Mouse (Mus musculus) liver, embryonic 11.5 days (tissue): ENCODE results near the gene Cyren. TPM values are rescaled to one million over a fixed set of nuclear protein-coding genes. Genes with fewer than 3 reads are reported as not detected.
A peak's percentile ranks its signal among the peaks of the same experiment; 100 is the strongest.

ENCODE experiments used
- ATAC-seq: fragments of 200-750 bp; cut with Nextera tagmentation; replicated peaks from 2 replicates; pipeline ENCODE4 v1.8.0; 2017; ENCODE audit warnings: moderate number of reproducible peaks, mild to moderate bottlenecking, moderate TSS enrichment, moderate library complexity; ENCODE audit not compliant: low FRiP score
- DNase-seq: peaks from one replicate; pipeline ENCODE4 v3.0.0-alpha.2; 2017; ENCODE audit warnings: low spot score
- H3K27ac ChIP-seq: fragments of 300-500 bp; sonication (generic); 2 replicates; pipeline ENCODE4 v1.5.1; 2014; ENCODE audit warnings: mild to moderate bottlenecking, low read depth, low read length, control low read depth
- H3K27me3 ChIP-seq: fragments of 300-500 bp; sonication (generic); replicated peaks from 2 replicates; pipeline ENCODE4 v1.6.1; 2014; ENCODE audit warnings: low read length, mixed read lengths; ENCODE audit not compliant: control insufficient read depth, insufficient read depth
- H3K36me3 ChIP-seq: fragments of 300-500 bp; sonication (generic); 2 replicates; pipeline ENCODE4 v1.6.1; 2014; ENCODE audit warnings: mild to moderate bottlenecking, low read length, moderate library complexity, mixed read lengths; ENCODE audit not compliant: control insufficient read depth, insufficient read depth
- H3K4me1 ChIP-seq: fragments of 300-500 bp; sonication (generic); replicated peaks from 2 replicates; pipeline ENCODE4 v1.6.1; 2014; ENCODE audit warnings: low read length, mixed read lengths; ENCODE audit not compliant: control insufficient read depth, insufficient read depth
- H3K4me2 ChIP-seq: fragments of 300-500 bp; sonication (generic); 2 replicates; pipeline ENCODE4 v1.6.1; 2014; ENCODE audit warnings: mild to moderate bottlenecking, control low read depth, moderate library complexity
- H3K4me3 ChIP-seq: fragments of 300-500 bp; sonication (generic); 2 replicates; pipeline ENCODE4 v1.5.1; 2014; ENCODE audit warnings: low read depth, low read length, control low read depth
- H3K9ac ChIP-seq: fragments of 300-500 bp; sonication (generic); 2 replicates; pipeline ENCODE4 v1.6.1; 2014; ENCODE audit warnings: low read depth, low read length, control low read depth
- H3K9me3 ChIP-seq: fragments of 300-500 bp; sonication (generic); 2 replicates; pipeline ENCODE4 v1.6.1; 2016; ENCODE audit warnings: low read length, inconsistent platforms, mixed read lengths; ENCODE audit not compliant: control insufficient read depth
- WGBS: fragments of 180-500 bp; shearing (Covaris S2); extraction: QIAGEN DNeasy Blood & Tissue Kit; methylation state at CpG from one replicate; pipeline ENCODE4 v1.1.7; 2014; 5-methylcytosine and 5-hydroxymethylcytosine counted together
- polyA plus RNA-seq: library from polyadenylated mRNA; unstranded; fragments of >200 nt; fragmentation: Nextera tagmentation; extraction: Ambion mirVana; gene quantifications from 2 replicates; pipeline ENCODE4 v1.2.1, GENCODE M21; 2014

The Cyren gene
- polyA plus RNA-seq, 1 experiment from 2014 or later = 20.1 TPM

- Histone ChIP-seq H3K36me3 (peaks cover 5% of the 10 kb centered on the region; the same call in 1 of the 2 replicates), H3K27me3 (no peaks in the 10 kb centered on the region), H3K4me2 (no peak overlapping the region), H3K9ac (no peak overlapping the region), H3K27ac (no peak overlapping the region), H3K4me1 (peaks cover 18% of the 10 kb centered on the region), H3K9me3 (no peaks in the 10 kb centered on the region), H3K4me3 (no peak overlapping the region)
- ATAC-seq (no peak), DNase-seq (no peak)
- WGBS = 81% methylated on average over 13 of the region's 13 CpGs
Observed at GRCm38 (mm10) chr6:34913341-34914040, 35.6 kb upstream of the Cyren start.

- Histone ChIP-seq H3K9ac (peak within 1 kb of the TSS; percentile 79), H3K36me3 (peaks cover 7% of the 10 kb centered on the region), H3K27ac (peak within 1 kb of the TSS; percentile 71), H3K4me1 (peaks cover 32% of the 10 kb centered on the region), H3K27me3 (no peaks in the 10 kb centered on the region), H3K4me2 (peak within 1 kb of the TSS; percentile 92), H3K9me3 (no peaks in the 10 kb centered on the region), H3K4me3 (peak within 1 kb of the TSS; percentile 83)
- under 1% methylated on average over 64 of the region's 64 CpGs for WGBS
- DNase-seq (peak; percentile 97), ATAC-seq (peak; percentile 83)
Observed at GRCm38 (mm10) chr6:34910371-34911219, 32.7 kb upstream of the Cyren start, which contains the start of gene Wdr91. Gene Wdr91 (minus strand): TSS chr6:34910876.

GRCm38 (mm10) chr6:34909631-34910345 lies 31.9 kb upstream of the Cyren start:
- H3K27ac ChIP-seq = peak overlapping the region; percentile 71
- H3K9ac ChIP-seq = peak overlapping the region; percentile 79
- H3K27me3 ChIP-seq = no peaks in the 10 kb centered on the region
- ATAC-seq (no peak), DNase-seq (no peak)
- H3K9me3 ChIP-seq = no peaks in the 10 kb centered on the region
- peak overlapping the region; percentile 92 for H3K4me2 ChIP-seq
- peak overlapping the region; percentile 83 for H3K4me3 ChIP-seq
- H3K36me3 ChIP-seq = peaks cover 12% of the 10 kb centered on the region
- WGBS = 43% methylated on average over 8 of the region's 8 CpGs
- H3K4me1 ChIP-seq = peaks cover 32% of the 10 kb centered on the region

DNA sequence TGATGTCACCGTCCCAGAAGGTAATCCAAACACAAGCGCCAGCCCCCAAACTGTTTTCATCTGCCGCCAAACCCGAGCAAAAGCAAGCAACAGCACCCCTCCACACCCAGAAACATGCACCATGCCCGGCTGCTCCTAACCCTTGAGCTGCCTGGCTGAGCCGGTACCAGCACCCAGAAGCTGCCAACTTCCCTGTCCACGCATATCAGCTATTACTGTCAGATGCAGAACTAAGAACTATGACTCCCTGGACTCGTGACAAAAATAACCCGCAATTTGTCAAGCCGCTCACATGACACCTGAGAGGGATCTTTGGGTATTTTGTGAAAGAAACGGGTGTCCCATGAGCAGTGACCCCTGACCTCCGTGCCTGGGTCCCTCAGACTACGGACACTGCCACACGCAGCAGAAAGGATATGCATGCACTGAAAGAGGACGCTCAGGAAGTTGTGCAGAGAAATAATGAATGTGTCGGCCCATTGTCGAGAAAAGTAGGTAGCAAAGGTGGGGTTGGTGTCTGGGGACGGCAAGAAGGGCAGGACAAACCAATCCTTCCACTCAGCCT lies 29.9 kb upstream of the Cyren start:
- H3K4me3 ChIP-seq = peak overlapping the region; percentile 5; the same call in 1 of the 2 replicates
- peaks cover 19% of the 10 kb centered on the region for H3K36me3 ChIP-seq
- no peak for ATAC-seq
- peak overlapping the region; percentile 94 for H3K27ac ChIP-seq
- no peaks in the 10 kb centered on the region for H3K9me3 ChIP-seq
- H3K4me1 ChIP-seq = peaks cover 41% of the 10 kb centered on the region
- DNase-seq = no peak
- H3K27me3 ChIP-seq = no peaks in the 10 kb centered on the region
- peak overlapping the region; percentile 55 for H3K4me2 ChIP-seq
- peak overlapping the region; percentile 42; the same call in 1 of the 2 replicates for H3K9ac ChIP-seq
- WGBS = 75% methylated on average over 18 of the region's 18 CpGs

DNA sequence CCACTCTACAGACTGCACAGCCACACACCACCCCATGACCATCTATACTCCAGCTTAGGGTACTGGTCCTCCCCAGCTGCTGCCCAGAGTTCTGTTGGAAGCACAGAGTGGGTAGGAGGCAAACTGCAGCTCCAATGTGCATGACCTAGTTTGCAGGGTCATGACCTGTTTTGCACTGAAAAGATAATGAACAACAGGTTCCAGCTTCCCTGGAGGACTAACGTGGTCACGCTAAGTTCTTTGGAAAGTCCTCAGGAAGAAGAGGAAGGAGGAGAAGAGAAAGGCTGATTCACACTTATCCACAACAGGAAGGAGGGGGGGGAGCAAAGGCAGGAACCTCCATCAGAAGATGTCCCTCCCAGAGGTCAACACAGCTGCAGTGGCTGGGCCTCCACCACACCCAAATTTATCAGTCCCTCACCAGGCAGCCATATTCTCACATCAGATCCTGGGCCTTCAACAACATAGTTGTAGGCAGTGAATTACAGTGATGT lies 29.3 kb upstream of the Cyren start:
- H3K4me1 ChIP-seq = peaks cover 43% of the 10 kb centered on the region
- no peaks in the 10 kb centered on the region for H3K27me3 ChIP-seq
- WGBS = 35% methylated on average over 2 of the region's 2 CpGs
- no peak for DNase-seq
- peaks cover 20% of the 10 kb centered on the region for H3K36me3 ChIP-seq
- peak; percentile 80 for ATAC-seq
- peak overlapping the region; percentile 42 for H3K9ac ChIP-seq
- no peaks in the 10 kb centered on the region for H3K9me3 ChIP-seq
- H3K4me3 ChIP-seq = peak overlapping the region; percentile 5; the same call in 1 of the 2 replicates
- peak overlapping the region; percentile 94 for H3K27ac ChIP-seq
- H3K4me2 ChIP-seq = peak overlapping the region; percentile 55

GRCm38 (mm10) chr6:34906661-34907060 lies 28.8 kb upstream of the Cyren start:
- peak overlapping the region; percentile 55 for H3K4me2 ChIP-seq
- no peaks in the 10 kb centered on the region for H3K27me3 ChIP-seq
- DNase-seq (no peak), ATAC-seq (no peak)
- H3K4me3 ChIP-seq = no peak overlapping the region
- H3K27ac ChIP-seq = peak overlapping the region; percentile 94; the same call in 1 of the 2 replicates
- H3K9ac ChIP-seq = peak overlapping the region; percentile 4; the same call in 1 of the 2 replicates
- WGBS = 85% methylated on average over 4 of the region's 4 CpGs
- peaks cover 22% of the 10 kb centered on the region for H3K36me3 ChIP-seq
- H3K4me1 ChIP-seq = peaks cover 43% of the 10 kb centered on the region
- no peaks in the 10 kb centered on the region for H3K9me3 ChIP-seq

DNA sequence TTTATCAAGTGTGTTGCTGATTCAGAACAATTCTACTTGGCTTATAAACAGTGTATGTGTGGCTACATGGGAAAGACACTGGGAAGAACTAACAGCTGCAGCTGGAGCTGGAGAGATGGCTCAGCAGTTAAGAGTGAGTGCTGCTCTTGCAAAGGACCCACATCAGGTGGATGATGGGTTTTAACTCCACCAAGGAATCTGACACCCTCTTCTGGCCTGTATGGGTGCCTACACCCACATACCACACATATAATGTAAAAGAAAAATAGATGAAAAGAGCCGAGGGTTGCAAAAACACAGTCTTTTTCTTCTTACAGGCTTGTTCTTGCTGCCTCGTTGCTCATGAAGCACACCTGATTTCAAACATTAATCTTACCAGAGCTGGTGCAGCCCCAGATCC lies 28.3 kb upstream of the Cyren start:
- Histone ChIP-seq H3K27me3 (no peaks in the 10 kb centered on the region), H3K9ac (no peak overlapping the region), H3K9me3 (no peaks in the 10 kb centered on the region), H3K27ac (no peak overlapping the region), H3K36me3 (peaks cover 27% of the 10 kb centered on the region), H3K4me3 (no peak overlapping the region), H3K4me1 (peaks cover 43% of the 10 kb centered on the region), H3K4me2 (no peak overlapping the region)
- 73% methylated on average over 2 of the region's 2 CpGs for WGBS
- ATAC-seq (no peak), DNase-seq (no peak)

GRCm38 (mm10) chr6:34904361-34904760 lies 26.5 kb upstream of the Cyren start:
- H3K4me3 ChIP-seq = no peak overlapping the region
- WGBS = 78% methylated on average over 6 of the region's 6 CpGs
- ATAC-seq (no peak), DNase-seq (no peak)
- H3K27ac ChIP-seq = no peak overlapping the region
- H3K9me3 ChIP-seq = no peaks in the 10 kb centered on the region
- no peaks in the 10 kb centered on the region for H3K27me3 ChIP-seq
- no peak overlapping the region for H3K9ac ChIP-seq
- H3K4me1 ChIP-seq = peaks cover 36% of the 10 kb centered on the region
- peaks cover 35% of the 10 kb centered on the region for H3K36me3 ChIP-seq
- no peak overlapping the region for H3K4me2 ChIP-seq
